Mouse (Mus musculus) adrenal gland, adult 8-10 months (tissue): ENCODE measurements around the gene Lrrfip2. TPM values are rescaled to one million over a fixed set of nuclear protein-coding genes. Genes with fewer than 3 reads are reported as not detected.

Experiments
- DNase-seq: peaks from one replicate; pipeline ENCODE4 v3.0.0; 2022
- total RNA-seq, 4 experiments: library from RNA; stranded (reverse); gene quantifications; 2 replicates each; pipeline ENCODE4 v1.2.4; 2022

The Lrrfip2 gene
- total RNA-seq, 4 experiments from 2014 or later: 49.1 to 60.0 (median 53.9) TPM

GRCm38 (mm10) chr9:111118252-111118890 lies 979 bp downstream of the Lrrfip2 start:
- DNase-seq: peak; percentile 39

- peak; percentile 71 for DNase-seq
Measured at GRCm38 (mm10) chr9:111118891-111119441, 1.6 kb downstream of the Lrrfip2 start.

GRCm38 (mm10) chr9:111122446-111122845 lies 5.1 kb downstream of the Lrrfip2 start:
- DNase-seq: peak; percentile 41

GRCm38 (mm10) chr9:111123336-111123735 lies 5.9 kb downstream of the Lrrfip2 start:
- DNase-seq: no peak

DNA sequence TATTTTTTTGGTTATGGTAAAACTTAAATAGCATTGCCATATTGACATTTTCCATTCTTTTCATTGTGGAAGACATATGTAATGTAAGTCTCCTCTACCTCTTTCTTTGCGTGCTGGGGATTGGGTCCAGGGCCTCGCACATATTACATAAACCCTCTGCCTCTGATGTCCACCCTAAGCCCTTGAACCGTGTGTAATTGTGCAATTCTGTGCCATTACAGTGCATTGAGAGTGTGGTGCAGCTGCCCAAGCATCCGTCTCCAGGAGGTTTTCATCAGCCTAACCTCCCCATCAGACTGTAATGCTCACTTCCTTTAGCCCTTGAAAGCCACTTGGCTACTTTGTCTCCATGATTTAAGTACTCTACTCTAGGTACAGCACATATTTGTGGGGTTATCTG lies 7.0 kb downstream of the Lrrfip2 start:
- no peak for DNase-seq

GRCm38 (mm10) chr9:111126735-111127134 lies 9.3 kb downstream of the Lrrfip2 start:
- no peak for DNase-seq

DNA sequence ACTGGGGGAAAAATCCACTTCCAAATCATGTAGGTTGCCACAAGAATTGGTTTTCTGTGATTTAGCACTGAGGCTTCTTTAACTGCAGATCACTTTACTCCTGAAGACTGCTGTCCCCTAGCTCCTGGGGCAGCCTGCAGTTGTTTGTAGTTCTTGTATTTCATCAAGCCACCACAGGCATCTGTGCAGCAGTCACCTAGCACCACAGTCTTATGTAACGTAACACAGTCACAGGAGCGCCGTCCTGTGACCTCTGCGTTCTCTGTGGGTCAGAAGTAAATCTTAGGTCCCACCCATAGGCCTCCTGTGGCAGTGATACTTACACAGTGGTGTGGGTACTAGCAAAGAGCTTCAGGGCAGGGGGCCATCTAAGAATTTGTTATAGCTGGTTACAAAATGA lies 10.4 kb downstream of the Lrrfip2 start:
- DNase-seq: no peak

- no peak for DNase-seq
Measured at GRCm38 (mm10) chr9:111130126-111130525, 12.7 kb downstream of the Lrrfip2 start.

GRCm38 (mm10) chr9:111138161-111138560 lies 20.8 kb downstream of the Lrrfip2 start:
- DNase-seq: no peak

GRCm38 (mm10) chr9:111142721-111143120 lies 25.3 kb downstream of the Lrrfip2 start:
- no peak for DNase-seq

GRCm38 (mm10) chr9:111143387-111143786 lies 26.0 kb downstream of the Lrrfip2 start:
- DNase-seq: no peak

DNA sequence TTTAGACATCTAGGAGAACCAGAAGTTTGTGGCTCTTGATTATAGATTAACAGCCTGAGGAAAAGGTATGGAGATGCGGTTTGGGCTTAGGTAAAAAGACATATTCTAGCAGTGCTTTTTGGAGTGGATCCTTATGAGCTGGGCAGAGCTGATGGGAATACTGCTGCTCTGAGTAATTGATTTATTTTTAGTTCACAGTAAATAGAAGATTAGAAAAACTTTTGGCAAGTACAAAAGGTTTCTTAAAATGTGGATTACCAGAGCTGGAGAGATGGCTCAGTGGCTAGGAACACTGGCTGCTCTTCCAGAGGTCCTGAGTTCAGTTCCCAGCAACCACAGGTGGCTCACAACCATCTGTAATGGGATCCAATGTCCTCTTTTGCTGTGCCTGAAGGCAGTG lies 27.3 kb downstream of the Lrrfip2 start:
- no peak for DNase-seq

- DNase-seq: no peak
Measured at GRCm38 (mm10) chr9:111145497-111146190, 28.3 kb downstream of the Lrrfip2 start.

- no peak for DNase-seq
Measured at GRCm38 (mm10) chr9:111146216-111146798, 28.9 kb downstream of the Lrrfip2 start.

GRCm38 (mm10) chr9:111148006-111148405 lies 30.6 kb downstream of the Lrrfip2 start:
- no peak for DNase-seq

- no peak for DNase-seq
Measured at GRCm38 (mm10) chr9:111148414-111148813, 31.0 kb downstream of the Lrrfip2 start.

DNA sequence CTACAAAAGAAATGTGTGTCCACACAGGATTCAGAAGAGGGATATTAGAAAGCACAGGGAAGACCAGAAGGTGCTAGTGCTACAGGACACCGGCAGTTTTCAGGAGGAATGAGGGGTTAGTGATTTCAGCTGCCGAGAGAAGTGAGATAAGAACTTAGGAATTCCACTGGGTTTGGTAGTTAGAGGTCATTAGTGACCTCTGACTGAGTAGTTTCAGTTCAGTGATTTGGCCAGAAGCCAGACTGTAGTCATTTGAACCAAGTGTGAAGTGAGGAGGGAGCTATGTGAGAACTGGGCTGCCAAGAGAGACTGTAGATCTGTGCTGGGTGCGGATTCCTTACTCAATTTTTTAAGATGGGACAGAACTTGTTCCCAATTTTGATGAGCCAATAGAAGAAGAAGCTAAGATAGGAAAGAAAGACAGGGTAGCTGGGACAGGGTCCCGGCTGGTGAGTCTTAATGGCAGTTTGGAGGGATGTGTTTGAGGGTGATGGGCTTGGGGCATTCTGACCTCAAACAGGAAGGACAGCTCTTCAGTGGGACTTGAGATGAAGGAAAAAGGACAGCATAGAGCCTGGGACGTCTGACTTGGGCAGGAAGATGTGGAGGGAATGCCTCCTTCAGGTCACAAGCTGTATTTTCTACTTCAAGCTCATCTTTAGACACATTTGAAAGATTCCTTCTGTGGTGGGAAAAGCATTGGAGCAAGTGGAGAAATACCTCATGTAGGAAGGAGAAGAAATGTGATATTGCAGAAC lies 32.0 kb downstream of the Lrrfip2 start:
- peak; percentile 26 for DNase-seq

- DNase-seq: no peak
Measured at GRCm38 (mm10) chr9:111152314-111152897, 35.0 kb downstream of the Lrrfip2 start.

DNA sequence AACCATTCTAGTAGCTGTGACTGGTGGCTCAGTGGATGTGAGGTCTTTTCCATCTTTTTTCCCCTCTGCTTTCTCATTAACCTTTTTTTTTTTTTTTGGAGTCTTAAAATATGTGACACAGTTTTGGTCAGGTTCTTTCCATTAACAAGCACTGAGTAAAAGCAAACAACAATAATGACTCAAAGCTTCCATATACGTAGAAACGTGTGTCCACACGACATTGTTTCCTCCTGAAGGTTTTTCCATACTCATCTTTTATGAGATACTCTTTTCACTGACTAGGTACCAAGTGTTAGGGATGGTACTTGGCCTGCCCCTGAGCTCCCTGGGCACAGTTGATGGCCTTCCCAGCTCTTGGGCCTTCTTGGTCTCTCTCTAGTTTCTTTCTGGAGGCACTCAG lies 35.6 kb downstream of the Lrrfip2 start:
- no peak for DNase-seq

- no peak for DNase-seq
Measured at GRCm38 (mm10) chr9:111155764-111156458, 38.5 kb downstream of the Lrrfip2 start.

- no peak for DNase-seq
Measured at GRCm38 (mm10) chr9:111159562-111159961, 42.2 kb downstream of the Lrrfip2 start.

DNA sequence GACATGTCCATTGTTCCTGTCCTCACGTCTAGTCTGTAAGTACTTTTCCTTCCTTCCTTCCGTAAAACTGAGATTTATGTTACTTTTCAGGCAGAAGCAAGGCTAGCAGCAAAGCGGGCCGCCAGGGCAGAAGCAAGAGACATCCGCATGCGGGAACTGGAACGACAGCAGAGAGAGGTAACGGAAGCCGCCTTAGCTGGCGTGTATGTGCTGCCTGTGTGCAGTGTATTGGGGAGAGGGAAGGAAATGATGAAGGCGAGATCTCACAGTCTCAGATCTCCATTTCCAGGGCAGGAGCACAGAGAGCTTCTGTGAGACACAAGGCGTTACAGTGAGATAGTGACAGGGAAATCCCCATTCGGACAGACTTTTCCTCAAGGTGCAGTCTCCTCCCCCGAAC lies 43.8 kb downstream of the Lrrfip2 start:
- no peak for DNase-seq
